Mouse (Mus musculus): ENCODE measurements at regions not wholly inside any gene's neighbourhood (a gene's known extent, or its start where the extent isn't known, plus 50 kb on each side); places are given as distances from the start of the nearest gene placed in this dataset.

DNA sequence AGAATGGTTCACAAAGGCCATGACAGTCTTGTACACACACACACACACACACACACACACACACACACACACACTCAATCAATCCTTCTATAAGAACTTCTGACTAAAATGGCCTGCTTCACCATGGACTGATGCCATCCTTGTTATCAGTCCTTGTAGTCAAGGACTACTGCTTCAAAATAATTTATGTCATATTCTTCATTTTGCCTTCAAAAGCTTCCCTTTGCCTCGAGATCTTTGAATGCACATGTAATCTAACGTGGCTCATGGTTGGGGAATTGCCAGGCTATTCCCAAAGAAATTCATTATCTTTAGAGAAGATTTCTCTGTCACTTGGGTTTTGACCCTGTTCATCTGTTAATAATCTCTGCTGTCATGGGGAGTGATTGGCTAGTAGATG, 278.0 kb upstream of the Cdyl start:
- DNase-seq (ENCODE audit: low spot score in 2 of 2), result no peak

- no peak for DNase-seq (ENCODE audit: low spot score in 2 of 2)
These were observed 276.5 kb upstream of the Cdyl start for GRCm38 (mm10) chr13:35383000-35383623.

GRCm38 (mm10) chr13:35383624-35384018, 276.0 kb upstream of the Cdyl start:
- DNase-seq (ENCODE audit: low spot score in 2 of 2), result no peak

GRCm38 (mm10) chr13:35388380-35388779, 271.3 kb upstream of the Cdyl start:
- DNase-seq (ENCODE audit: low spot score in 2 of 2), result no peak

- no peak for DNase-seq (ENCODE audit: low spot score in 2 of 2)
These were observed 269.7 kb upstream of the Cdyl start for GRCm38 (mm10) chr13:35389781-35390525.

DNA sequence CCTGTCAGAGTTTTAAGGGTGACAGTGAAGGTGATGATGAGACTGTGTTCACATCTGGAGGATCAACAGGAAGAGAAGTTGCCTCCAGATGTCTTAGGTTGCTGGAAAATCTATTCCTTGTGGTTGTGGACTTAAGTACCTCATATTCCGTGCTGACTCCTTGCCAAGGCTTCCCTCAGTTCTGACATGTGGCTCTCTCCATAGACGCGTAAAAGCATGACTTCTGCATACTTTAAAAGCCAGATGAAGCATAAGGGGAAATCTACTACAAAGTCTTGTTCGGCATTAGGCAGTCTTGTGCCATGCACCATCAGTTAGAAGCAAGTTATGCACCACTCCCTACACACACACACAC, 269.1 kb upstream of the Cdyl start:
- no peak for DNase-seq (ENCODE audit: low spot score in 2 of 2)

GRCm38 (mm10) chr13:35392167-35392566, 267.5 kb upstream of the Cdyl start:
- no peak for DNase-seq (ENCODE audit: low spot score in 2 of 2)

- no peak for DNase-seq (ENCODE audit: low spot score in 2 of 2)
These were observed 264.4 kb upstream of the Cdyl start for GRCm38 (mm10) chr13:35395192-35395591.

- DNase-seq (ENCODE audit: low spot score in 2 of 2), result no peak
These were observed 264.0 kb upstream of the Cdyl start for GRCm38 (mm10) chr13:35395630-35396029.

GRCm38 (mm10) chr13:35397166-35397565, 262.5 kb upstream of the Cdyl start:
- no peak for DNase-seq (ENCODE audit: low spot score in 2 of 2)

DNA sequence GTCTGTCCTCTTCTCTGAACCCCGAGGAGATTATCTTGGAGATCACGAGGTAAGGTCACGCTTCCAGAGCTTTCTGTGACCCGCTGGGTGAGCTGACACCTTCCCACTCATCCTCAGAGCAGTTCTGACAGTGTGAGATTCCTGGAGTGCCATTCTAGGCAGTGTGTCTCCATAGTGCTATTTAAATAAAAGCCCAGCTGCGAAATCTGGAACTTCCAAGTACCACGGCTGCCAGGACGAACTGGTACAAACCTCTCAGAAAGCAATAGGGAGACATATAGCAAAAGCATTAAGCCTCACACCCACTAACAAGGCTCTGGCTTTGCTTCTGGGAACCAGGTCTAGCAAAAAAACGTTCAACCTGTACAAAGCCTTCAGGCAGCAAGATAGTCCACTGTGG, 261.4 kb upstream of the Cdyl start:
- DNase-seq (ENCODE audit: low spot score in 2 of 2), result peak in 1 of 2 experiments; percentile 14

DNA sequence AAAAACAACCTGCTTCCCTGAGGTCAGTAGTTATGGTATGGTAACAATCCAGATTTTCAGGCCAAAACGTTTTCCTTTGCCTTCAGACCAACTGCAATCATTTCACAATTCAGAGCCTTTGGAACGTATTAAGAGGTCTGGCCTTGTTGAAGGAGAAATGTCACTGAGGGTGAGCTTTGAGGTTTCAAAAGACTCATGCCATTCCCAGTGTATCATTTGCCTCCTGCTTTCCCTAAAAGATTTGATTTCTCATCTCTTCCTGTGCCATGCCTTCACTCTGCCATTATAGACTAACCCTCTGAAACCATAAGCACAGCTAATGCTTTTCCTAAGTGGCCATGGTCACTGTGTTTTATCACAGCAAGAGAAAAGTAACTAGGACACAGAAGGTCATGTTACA, 256.8 kb upstream of the Cdyl start:
- DNase-seq (ENCODE audit: low spot score in 2 of 2), result no peak

DNA sequence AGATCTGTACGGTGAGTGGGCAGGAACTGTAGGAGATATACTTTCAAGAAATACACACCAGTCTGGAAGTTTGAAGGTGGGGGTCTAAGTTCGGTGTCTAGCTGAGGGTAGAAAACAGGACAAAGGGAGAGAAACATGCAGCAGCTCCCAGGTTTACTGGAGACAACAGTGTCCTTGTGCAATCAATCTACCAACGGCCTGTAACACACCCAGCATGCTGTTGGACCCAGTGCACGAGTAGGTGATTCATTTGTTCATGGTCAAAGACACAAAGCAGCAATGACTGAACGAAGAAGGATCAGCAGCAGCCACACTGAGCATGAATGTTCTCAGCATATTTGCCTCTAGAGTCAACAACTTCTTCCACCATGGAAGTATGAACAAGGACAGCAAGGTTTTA, 255.2 kb upstream of the Cdyl start:
- no peak for DNase-seq (ENCODE audit: low spot score in 2 of 2)

DNA sequence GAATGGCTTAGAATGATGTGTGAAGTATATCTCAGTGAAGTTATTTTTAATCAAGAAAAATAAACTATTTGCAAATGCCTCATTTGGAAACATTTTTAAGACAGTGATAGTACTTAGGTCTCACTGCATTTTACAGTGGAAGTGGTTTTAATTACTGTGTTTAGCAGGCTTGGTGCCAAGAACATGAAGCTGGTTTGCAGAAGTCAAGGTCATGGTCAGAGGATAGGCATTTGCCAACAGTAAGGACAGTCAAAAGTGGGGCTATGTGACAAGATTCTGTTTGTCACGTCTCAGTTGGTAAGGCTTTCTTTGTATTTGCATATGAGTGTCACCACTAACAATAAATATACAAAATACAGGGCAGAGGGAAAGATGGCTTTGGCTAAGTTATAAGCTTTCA, 254.2 kb upstream of the Cdyl start:
- no peak for DNase-seq (ENCODE audit: low spot score in 2 of 2)

GRCm38 (mm10) chr13:35417500-35417899, 242.1 kb upstream of the Cdyl start:
- no peak for DNase-seq (ENCODE audit: low spot score in 2 of 2)

DNA sequence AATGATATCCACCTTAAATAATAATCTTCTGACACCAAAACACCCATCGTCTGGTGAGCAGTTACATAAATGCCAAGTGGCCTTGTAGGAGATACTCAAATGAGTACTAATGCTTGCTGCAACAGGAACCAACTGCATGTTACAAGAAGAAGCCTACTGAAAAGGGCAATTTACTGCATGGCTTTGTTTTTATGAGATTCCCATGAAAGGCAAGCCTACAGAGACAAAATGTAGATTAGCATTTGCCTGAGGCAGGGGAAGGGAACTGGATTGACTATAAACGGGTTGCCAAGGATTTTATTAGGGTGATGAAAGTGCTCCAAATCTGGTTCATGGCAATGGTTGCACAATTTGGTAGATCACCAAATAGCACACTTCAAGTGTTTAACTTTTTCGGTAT, 239.6 kb upstream of the Cdyl start:
- no peak for DNase-seq (ENCODE audit: low spot score in 2 of 2)

- no peak for DNase-seq (ENCODE audit: low spot score in 2 of 2)
These were observed 233.6 kb upstream of the Cdyl start for GRCm38 (mm10) chr13:35426061-35426460.

DNA sequence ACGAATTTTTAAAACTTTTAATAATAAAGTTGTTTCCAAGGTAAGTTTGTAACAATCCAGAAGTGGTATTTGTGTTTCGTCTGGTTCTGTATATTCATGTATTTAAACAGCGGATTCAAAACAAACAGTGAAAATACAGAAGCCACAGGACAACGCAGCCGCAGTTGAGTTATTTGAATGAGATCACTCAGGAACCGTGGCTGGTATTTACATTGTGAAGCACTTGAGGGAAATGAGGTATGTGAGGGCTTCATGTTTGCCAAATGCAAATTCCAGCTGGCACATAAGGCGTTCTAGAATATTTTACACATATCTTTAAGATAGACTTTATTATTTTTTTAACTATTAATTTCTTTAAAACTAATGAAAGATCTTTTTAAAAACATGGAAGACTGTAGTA, 224.5 kb upstream of the Cdyl start:
- DNase-seq (ENCODE audit: low spot score in 2 of 2), result no peak

DNA sequence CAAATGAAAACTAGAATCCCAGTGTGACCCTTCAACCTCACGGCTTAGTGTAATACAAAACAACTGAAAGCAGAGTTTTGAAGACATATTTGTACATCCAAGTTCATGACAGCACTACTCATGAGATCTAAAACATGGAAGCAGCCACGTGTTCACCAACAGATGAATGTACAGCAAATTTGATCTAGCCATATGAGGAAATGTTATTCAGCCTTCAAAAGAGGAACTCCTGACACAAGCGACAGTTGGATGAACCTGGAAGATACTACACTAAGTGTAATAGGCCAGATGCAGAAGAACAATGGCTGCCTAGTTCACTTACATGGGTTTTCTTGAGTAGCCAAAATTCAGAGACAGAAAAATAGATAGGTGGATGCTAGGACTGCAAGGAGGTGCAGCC, 212.0 kb upstream of the Cdyl start:
- DNase-seq (ENCODE audit: low spot score in 2 of 2), result no peak

DNA sequence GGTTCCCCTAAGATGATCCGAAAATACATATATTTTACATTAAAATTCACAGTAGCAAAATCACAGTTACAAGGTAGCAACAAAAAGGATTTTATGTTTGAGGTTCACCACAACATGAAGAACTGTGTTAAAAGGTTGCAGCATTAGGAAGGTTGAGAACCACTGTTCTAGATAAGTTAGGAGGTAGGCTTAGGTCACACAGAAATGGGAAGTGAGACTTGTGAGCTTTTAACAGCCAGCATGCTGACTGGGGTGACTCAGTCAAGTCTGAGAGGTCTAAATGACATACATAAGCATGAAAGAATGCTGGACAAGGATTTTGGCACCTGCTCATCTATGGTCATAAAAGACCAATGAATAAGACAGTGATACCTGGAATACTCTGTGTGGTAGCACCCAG, 207.2 kb upstream of the Cdyl start:
- DNase-seq (ENCODE audit: low spot score in 2 of 2), result no peak

GRCm38 (mm10) chr13:35453222-35453914, 206.3 kb upstream of the Cdyl start:
- no peak for DNase-seq (ENCODE audit: low spot score in 2 of 2)

DNA sequence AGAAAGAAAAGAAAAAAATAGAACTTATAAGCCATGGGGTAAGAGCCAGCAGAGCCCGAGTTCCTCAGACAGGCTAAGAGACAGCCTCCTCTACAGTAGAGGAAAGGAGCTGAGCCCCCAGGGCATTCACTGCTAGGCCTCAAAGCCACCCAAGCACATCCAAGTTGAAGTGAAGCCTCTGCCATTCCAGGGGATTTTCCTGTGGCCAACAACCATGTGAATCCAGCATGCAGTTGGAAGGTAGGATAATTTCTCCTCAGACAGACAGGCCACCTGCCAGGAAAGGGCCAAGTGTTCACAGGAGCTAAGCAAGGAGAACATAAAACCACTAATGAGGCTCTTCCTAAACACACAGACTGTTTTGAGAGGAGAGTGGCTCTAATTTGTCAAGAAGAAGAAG, 199.6 kb upstream of the Cdyl start:
- DNase-seq (ENCODE audit: low spot score in 2 of 2), result no peak

DNA sequence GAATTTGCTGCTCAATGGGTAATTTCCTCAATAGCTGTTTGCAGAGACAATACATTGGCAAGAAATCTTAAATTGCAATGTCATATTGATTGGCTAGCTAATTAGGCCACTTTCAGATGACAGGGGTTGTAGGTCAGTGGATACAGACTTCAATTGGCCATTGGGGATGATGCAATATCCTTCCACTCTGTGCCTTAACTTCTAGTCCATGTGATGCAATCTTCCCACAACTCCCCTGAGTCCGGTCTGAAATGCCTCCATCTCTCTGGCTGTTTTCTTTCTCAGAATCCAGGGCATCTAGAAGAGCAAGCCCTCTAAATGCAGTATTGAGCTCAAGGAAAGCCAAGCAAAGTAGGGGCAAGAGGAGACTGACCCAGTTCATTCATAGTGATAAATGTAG, 196.4 kb upstream of the Cdyl start:
- no peak for DNase-seq (ENCODE audit: low spot score in 2 of 2)
